Comparison of ENCODE assay signal across 8 mouse cellular contexts in genomic region chr8:4254001-4254400, GRCm38 (mm10). TPM values are rescaled to one million over a fixed set of nuclear protein-coding genes. Genes with fewer than 3 reads are reported as not detected.
A peak's percentile ranks its signal among the peaks of the same experiment; 100 is the strongest.
DNase-seq lines count a peak whose midpoint lies in the region; ATAC-seq lines count a peak whose summit lies in the region.

No protein-coding gene starts in this region.

- peak overlapping the region; percentile 94; the same call in 1 of the 2 replicates for H3K27ac ChIP-seq in heart, embryonic 16.5 days (ENCODE audit: low read length)

- peak overlapping the region; percentile 99 for H3K9ac ChIP-seq in heart, embryonic 16.5 days (ENCODE audit: low read length)

- H3K36me3 ChIP-seq in megakaryocyte, embryonic 14.5 days (replicated peaks; ENCODE audit: low read length): peaks cover 48% of the 10 kb centered on the region
- peaks cover 21% of the 10 kb centered on the region for H3K36me3 ChIP-seq in heart, embryonic 16.5 days (ENCODE audit: control insufficient read depth, insufficient read depth)

- peak overlapping the region; percentile 96 for H3K4me3 ChIP-seq in megakaryocyte, embryonic 14.5 days (replicated peaks)
- peak overlapping the region; percentile 99 for H3K4me3 ChIP-seq in heart, embryonic 16.5 days (ENCODE audit: low read length)

- peaks cover 49% of the 10 kb centered on the region for H3K4me1 ChIP-seq in megakaryocyte, embryonic 14.5 days
- H3K4me1 ChIP-seq in heart, embryonic 16.5 days (ENCODE audit: control insufficient read depth, insufficient read depth, low read length): peaks cover 28% of the 10 kb centered on the region

- ATAC-seq in megakaryocyte, adult 5-6 weeks (ENCODE audit: poor library complexity, severe bottlenecking): no peak
- no peak for ATAC-seq in heart, embryonic 16.5 days (replicated peaks; ENCODE audit: extremely low read depth, insufficient read depth, low FRiP score)

- DNase-seq in cerebellum, adult 9-10 months: peak; percentile 84
- DNase-seq in kidney, postnatal 25 days: peak; percentile 86 to 90
- peak; percentile 74 for DNase-seq in lung, postnatal 10 days
- no peak for DNase-seq in spleen, adult 18-20 months
- DNase-seq in frontal cortex, postnatal 25 days (ENCODE audit: low spot score in 2 of 2): no peak

- 64% methylated on average over 6 of the region's 6 CpGs for WGBS in heart, embryonic 16.5 days

- no peaks in the 10 kb centered on the region for H3K27me3 ChIP-seq in megakaryocyte, embryonic 14.5 days (replicated peaks)
- no peaks in the 10 kb centered on the region for H3K27me3 ChIP-seq in heart, embryonic 16.5 days (ENCODE audit: control insufficient read depth, insufficient read depth, low read length)

- peak overlapping the region; percentile 94 for H3K4me2 ChIP-seq in heart, embryonic 16.5 days (ENCODE audit: low read depth, low read length)

- no peaks in the 10 kb centered on the region for H3K9me3 ChIP-seq in megakaryocyte, embryonic 14.5 days
- no peaks in the 10 kb centered on the region for H3K9me3 ChIP-seq in heart, embryonic 16.5 days (replicated peaks; ENCODE audit: control insufficient read depth, low read length)

RNA-seq across cellular contexts. Expression of gene Snapc2, which starts 1.1 kb away (rescaled TPM):
- polyA plus RNA-seq in megakaryocyte, embryonic 14.5 days (2012; ENCODE audit: insufficient read depth, low replicate concordance): 62.0 and 69.9 TPM in 2 replicates
- total RNA-seq in megakaryocyte, adult 5-6 weeks (2015): 17.1 and 19.3 TPM in 2 replicates
- total RNA-seq in megakaryocyte, adult 5-6 weeks (2017): 6.0 and 8.6 TPM in 2 replicates
- 41.9 and 42.5 TPM in 2 replicates for polyA plus RNA-seq in heart, embryonic 16.5 days (2015; fragmentation: Nextera tagmentation; extraction: Ambion mirVana)

RNA-seq across cellular contexts. Expression of gene Ctxn1, which starts 5.1 kb away (rescaled TPM):
- 4.9 and 6.9 TPM in 2 replicates for polyA plus RNA-seq in megakaryocyte, embryonic 14.5 days (2012; ENCODE audit: insufficient read depth, low replicate concordance)
- 0.91 and 1.9 TPM in 2 replicates for total RNA-seq in megakaryocyte, adult 5-6 weeks (2015)
- 0.15 TPM in 1 of 2 replicates, not detected in the other for total RNA-seq in megakaryocyte, adult 5-6 weeks (2017)
- polyA plus RNA-seq in heart, embryonic 16.5 days (2015; fragmentation: Nextera tagmentation; extraction: Ambion mirVana): 27.5 and 28.4 TPM in 2 replicates

RNA-seq across cellular contexts. Expression of gene Tgfbr3l, which starts 6.0 kb away (rescaled TPM):
- 35.3 and 93.0 TPM in 2 replicates for polyA plus RNA-seq in megakaryocyte, embryonic 14.5 days (2012; ENCODE audit: insufficient read depth, low replicate concordance)
- 1.5 and 2.1 TPM in 2 replicates for total RNA-seq in megakaryocyte, adult 5-6 weeks (2015)
- 0.44 and 2.5 TPM in 2 replicates for total RNA-seq in megakaryocyte, adult 5-6 weeks (2017)
- 3.0 and 3.6 TPM in 2 replicates for polyA plus RNA-seq in heart, embryonic 16.5 days (2015; fragmentation: Nextera tagmentation; extraction: Ambion mirVana)

RNA-seq across cellular contexts. Expression of gene Gm49320, which starts 15.3 kb away (rescaled TPM):
- 12.4 TPM in 1 of 2 replicates, not detected in the other for polyA plus RNA-seq in megakaryocyte, embryonic 14.5 days (2012; ENCODE audit: insufficient read depth, low replicate concordance)
- not detected in 2 replicates for total RNA-seq in megakaryocyte, adult 5-6 weeks (2015)
- 0.12 TPM in 1 of 2 replicates, not detected in the other for total RNA-seq in megakaryocyte, adult 5-6 weeks (2017)
- polyA plus RNA-seq in heart, embryonic 16.5 days (2015; fragmentation: Nextera tagmentation; extraction: Ambion mirVana): 0.42 and 0.81 TPM in 2 replicates

RNA-seq across cellular contexts. Expression of gene Map2k7, which starts 15.5 kb away (rescaled TPM):
- 92.1 and 123 TPM in 2 replicates for polyA plus RNA-seq in megakaryocyte, embryonic 14.5 days (2012; ENCODE audit: insufficient read depth, low replicate concordance)
- total RNA-seq in megakaryocyte, adult 5-6 weeks (2015): 24.6 and 32.4 TPM in 2 replicates
- total RNA-seq in megakaryocyte, adult 5-6 weeks (2017): 27.1 and 32.4 TPM in 2 replicates
- 20.8 and 25.0 TPM in 2 replicates for polyA plus RNA-seq in heart, embryonic 16.5 days (2015; fragmentation: Nextera tagmentation; extraction: Ambion mirVana)

Comparison
In these comparisons a context has a peak if more than half of its experiments do, and no peak if none do; other contexts are left out.
1. DNase-seq: peak in cerebellum, adult 9-10 months (single experiment), kidney, postnatal 25 days (2 of 2) and lung, postnatal 10 days (single experiment); none in spleen, adult 18-20 months (0 of 2) and frontal cortex, postnatal 25 days (0 of 2).